Mouse (Mus musculus) forebrain, embryonic 14.5 days (tissue): ENCODE measurements around the gene Higd1b. TPM values are rescaled to one million over a fixed set of nuclear protein-coding genes. Genes with fewer than 3 reads are reported as not detected.

Experiments
- ATAC-seq: fragments of 200-750 bp; cut with Nextera tagmentation; 2 replicates; pipeline ENCODE4 v1.8.0; 2017; ENCODE audit warnings: mild to moderate bottlenecking, moderate library complexity
- DNase-seq: peaks from one replicate; pipeline ENCODE4 v3.0.0-alpha.2; 2015; ENCODE audit warnings: low spot score
- H3K27ac ChIP-seq: fragments of 300-500 bp; sonication (generic); 2 replicates; pipeline ENCODE4 v1.5.1; 2014; ENCODE audit warnings: low read depth, mild to moderate bottlenecking, control low read depth, low read length, moderate library complexity
- H3K27me3 ChIP-seq: fragments of 300-500 bp; sonication (generic); replicated peaks from 2 replicates; pipeline ENCODE4 v1.6.1; 2014; ENCODE audit warnings: low read length, control low read depth, mixed read lengths; ENCODE audit not compliant: control insufficient read depth, insufficient read depth
- H3K36me3 ChIP-seq: fragments of 300-500 bp; sonication (generic); 2 replicates; pipeline ENCODE4 v1.6.1; 2014; ENCODE audit warnings: low read length, control low read depth; ENCODE audit not compliant: control insufficient read depth, insufficient read depth
- H3K4me1 ChIP-seq: fragments of 300-500 bp; sonication (generic); 2 replicates; pipeline ENCODE4 v1.6.1; 2014; ENCODE audit warnings: antibody characterized with exemption, low read length, control low read depth; ENCODE audit not compliant: control insufficient read depth, insufficient read depth
- H3K4me2 ChIP-seq: fragments of 300-500 bp; sonication (generic); 2 replicates; pipeline ENCODE4 v1.6.1; 2014; ENCODE audit warnings: mild to moderate bottlenecking, control low read depth, low read length
- H3K4me3 ChIP-seq: fragments of 300-500 bp; sonication (generic); 2 replicates; pipeline ENCODE4 v1.5.1; 2014; ENCODE audit warnings: low read depth, low read length, control low read depth
- H3K9ac ChIP-seq: fragments of 300-500 bp; sonication (generic); 2 replicates; pipeline ENCODE4 v1.6.1; 2014; ENCODE audit warnings: mild to moderate bottlenecking, low read length, control low read depth, moderate library complexity
- H3K9me3 ChIP-seq: fragments of 300-500 bp; sonication (generic); replicated peaks from 2 replicates; pipeline ENCODE4 v1.6.1; 2016; ENCODE audit warnings: low read length, control low read depth, mixed read lengths; ENCODE audit not compliant: control insufficient read depth
- WGBS: fragments of 180-500 bp; shearing (Covaris S2); extraction: QIAGEN DNeasy Blood & Tissue Kit; methylation state at CpG from one replicate; pipeline ENCODE4 v1.1.7; 2014; 5-methylcytosine and 5-hydroxymethylcytosine counted together
- polyA plus RNA-seq: library from polyadenylated mRNA; unstranded; fragments of >200 nt; fragmentation: Nextera tagmentation; extraction: Ambion mirVana; gene quantifications from 2 replicates; pipeline ENCODE4 v1.2.1, GENCODE M21; 2014

The Higd1b gene
- polyA plus RNA-seq, 1 experiment from 2014 or later, result 6.2 TPM

- H3K4me3 ChIP-seq, result peak overlapping the region; percentile 87
- H3K27ac ChIP-seq, result peak overlapping the region; percentile 96
- H3K9me3 ChIP-seq, result no peaks in the 10 kb centered on the region
- WGBS, result 0% methylated on average over 61 of the region's 92 CpGs
- ATAC-seq (peak; percentile 68), DNase-seq (peak; percentile 47)
- peak overlapping the region; percentile 94 for H3K9ac ChIP-seq
- peak overlapping the region; percentile 92 for H3K4me2 ChIP-seq
- no peaks in the 10 kb centered on the region for H3K36me3 ChIP-seq
- no peaks in the 10 kb centered on the region for H3K27me3 ChIP-seq
- H3K4me1 ChIP-seq, result peaks cover 21% of the 10 kb centered on the region
Measured at GRCm38 (mm10) chr11:102818121-102819020, 17.3 kb upstream of the Higd1b start.

DNA sequence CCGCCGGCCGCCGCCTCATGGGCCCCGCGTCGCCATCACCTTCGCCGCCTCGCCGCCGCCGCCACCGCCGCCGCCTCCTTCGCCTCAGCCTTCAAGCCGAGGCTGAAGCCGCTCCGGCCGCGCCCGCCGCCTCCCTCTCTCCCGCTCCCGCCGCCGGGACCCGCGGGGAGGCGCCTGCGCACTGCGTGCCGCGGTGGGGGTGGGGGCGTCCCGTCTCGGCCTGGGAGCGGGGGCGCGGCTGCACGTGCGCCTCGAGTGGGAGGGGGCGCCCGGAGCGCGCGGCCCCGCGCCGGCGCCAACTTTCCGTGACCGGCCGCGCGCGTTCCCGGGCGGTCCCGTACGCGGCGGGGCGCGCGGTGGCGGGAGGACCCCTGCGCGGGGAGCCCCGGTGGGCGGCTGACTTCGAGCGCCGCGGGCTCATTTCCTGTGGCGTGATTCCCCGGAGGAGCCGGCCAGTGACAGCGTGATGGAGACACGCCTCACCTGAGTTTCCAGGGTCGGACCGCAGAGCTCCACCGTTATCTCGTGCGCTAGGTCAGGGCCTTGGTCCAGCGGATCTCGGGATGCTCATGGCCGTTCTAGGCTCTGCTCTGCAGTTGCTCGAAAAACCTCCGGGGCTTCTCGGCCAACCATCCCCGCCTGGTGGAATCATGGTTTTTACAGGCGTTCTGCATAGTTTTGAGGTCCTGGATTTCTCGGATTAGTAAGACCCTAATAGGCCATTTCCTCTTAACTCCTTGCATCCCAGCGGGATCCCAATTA lies 16.4 kb upstream of the Higd1b start, which contains the start of gene Gjc1:
Gene Gjc1, minus strand, starts transcription at position 680 of the 762 bp plus-strand sequence.
- 0% methylated on average over 59 of the region's 97 CpGs for WGBS
- peak; percentile 90 for ATAC-seq

DNA sequence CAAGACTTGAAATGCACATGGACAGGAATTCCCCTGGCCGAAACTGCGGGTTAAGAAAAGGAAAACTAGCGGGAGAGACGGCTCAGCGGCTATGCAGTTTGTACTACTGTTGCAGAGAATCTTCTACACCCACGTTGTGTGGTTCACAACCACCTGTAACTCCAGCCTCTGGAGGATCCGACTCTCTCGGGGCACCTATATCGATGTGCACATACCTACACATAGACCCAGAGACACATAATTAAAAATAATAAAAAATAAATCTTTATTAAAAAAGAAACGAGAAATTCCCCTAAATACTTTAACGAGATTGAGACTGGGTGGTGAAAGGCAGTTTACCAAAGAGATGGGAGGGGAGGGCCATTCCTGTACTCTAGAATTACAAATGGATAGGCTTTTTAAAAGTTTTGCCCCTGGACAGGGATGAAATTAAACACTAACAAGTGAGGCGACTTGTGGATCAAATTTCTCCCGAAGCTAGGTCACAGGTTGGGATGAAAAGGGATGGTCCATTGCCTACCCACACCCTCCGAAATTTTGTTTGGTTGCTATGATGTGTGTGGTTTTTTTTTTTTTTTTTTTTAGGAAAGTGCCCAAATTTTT lies 15.8 kb upstream of the Higd1b start:
- H3K9ac ChIP-seq, result peak overlapping the region; percentile 94
- H3K9me3 ChIP-seq, result no peaks in the 10 kb centered on the region
- DNase-seq, result no peak
- peaks cover 21% of the 10 kb centered on the region for H3K4me1 ChIP-seq
- peak overlapping the region; percentile 96; the same call in 1 of the 2 replicates for H3K27ac ChIP-seq
- WGBS, result 4% methylated on average over 14 of the region's 14 CpGs
- H3K36me3 ChIP-seq, result no peaks in the 10 kb centered on the region
- H3K4me3 ChIP-seq, result peak overlapping the region; percentile 87
- peak overlapping the region; percentile 92 for H3K4me2 ChIP-seq
- H3K27me3 ChIP-seq, result no peaks in the 10 kb centered on the region
- ATAC-seq, result no peak

More for the DNA sequence above, 16.4 kb upstream of the Higd1b start, which contains the start of gene Gjc1:
- Histone ChIP-seq H3K4me3 (peak within 1 kb of the TSS; percentile 87), H3K9ac (peak within 1 kb of the TSS; percentile 94), H3K4me2 (peak within 1 kb of the TSS; percentile 92), H3K9me3 (no peaks in the 10 kb centered on the region), H3K4me1 (peaks cover 21% of the 10 kb centered on the region), H3K36me3 (no peaks in the 10 kb centered on the region), H3K27ac (peak within 1 kb of the TSS; percentile 96), H3K27me3 (no peaks in the 10 kb centered on the region)
- DNase-seq, result peak; percentile 80

DNA sequence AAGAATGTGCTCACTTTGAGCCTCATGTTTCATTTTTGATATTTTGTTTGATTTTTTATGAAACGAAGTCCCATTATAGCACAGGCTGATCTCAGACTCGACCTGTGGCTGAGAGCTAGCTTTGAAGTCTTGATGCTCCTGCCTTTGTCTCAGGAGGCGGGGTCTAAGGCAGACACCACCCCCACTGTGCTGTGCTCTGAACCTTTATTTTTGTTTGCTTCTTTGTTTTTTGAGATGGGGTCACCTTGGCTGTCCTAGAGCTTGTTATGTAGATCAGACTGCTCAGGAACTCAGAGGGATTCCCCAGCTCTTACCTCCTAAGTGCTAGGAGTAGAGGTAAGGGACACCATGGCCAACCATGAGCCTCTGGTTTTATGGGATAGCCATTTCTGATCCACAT lies 15.2 kb upstream of the Higd1b start:
- 11% methylated on average over 3 of the region's 3 CpGs for WGBS
- no peak overlapping the region for H3K4me3 ChIP-seq

GRCm38 (mm10) chr11:102821231-102821630 lies 14.4 kb upstream of the Higd1b start:
- ATAC-seq, result no peak

More for the DNA sequence above, 15.2 kb upstream of the Higd1b start:
- Histone ChIP-seq H3K9me3 (no peaks in the 10 kb centered on the region), H3K9ac (no peak overlapping the region), H3K36me3 (no peaks in the 10 kb centered on the region), H3K27ac (no peak overlapping the region), H3K4me2 (no peak overlapping the region), H3K27me3 (no peaks in the 10 kb centered on the region), H3K4me1 (peaks cover 21% of the 10 kb centered on the region)
- no peak for ATAC-seq
- no peak for DNase-seq

GRCm38 (mm10) chr11:102826476-102826875 lies 9.2 kb upstream of the Higd1b start:
- Histone ChIP-seq H3K9me3 (no peaks in the 10 kb centered on the region), H3K36me3 (no peaks in the 10 kb centered on the region), H3K4me2 (no peak overlapping the region), H3K27me3 (no peaks in the 10 kb centered on the region), H3K4me3 (no peak overlapping the region), H3K27ac (no peak overlapping the region), H3K9ac (no peak overlapping the region), H3K4me1 (no peaks in the 10 kb centered on the region)
- 72% methylated on average over 2 of the region's 2 CpGs for WGBS
- DNase-seq (no peak), ATAC-seq (no peak)

More at GRCm38 (mm10) chr11:102821231-102821630, 14.4 kb upstream of the Higd1b start:
- no peak for DNase-seq
- no peak overlapping the region for H3K9ac ChIP-seq
- WGBS, result 53% methylated on average over 6 of the region's 6 CpGs
- no peaks in the 10 kb centered on the region for H3K27me3 ChIP-seq
- H3K4me1 ChIP-seq, result peaks cover 16% of the 10 kb centered on the region
- H3K9me3 ChIP-seq, result no peaks in the 10 kb centered on the region
- no peak overlapping the region for H3K4me3 ChIP-seq
- no peak overlapping the region for H3K27ac ChIP-seq
- H3K36me3 ChIP-seq, result no peaks in the 10 kb centered on the region
- H3K4me2 ChIP-seq, result no peak overlapping the region

DNA sequence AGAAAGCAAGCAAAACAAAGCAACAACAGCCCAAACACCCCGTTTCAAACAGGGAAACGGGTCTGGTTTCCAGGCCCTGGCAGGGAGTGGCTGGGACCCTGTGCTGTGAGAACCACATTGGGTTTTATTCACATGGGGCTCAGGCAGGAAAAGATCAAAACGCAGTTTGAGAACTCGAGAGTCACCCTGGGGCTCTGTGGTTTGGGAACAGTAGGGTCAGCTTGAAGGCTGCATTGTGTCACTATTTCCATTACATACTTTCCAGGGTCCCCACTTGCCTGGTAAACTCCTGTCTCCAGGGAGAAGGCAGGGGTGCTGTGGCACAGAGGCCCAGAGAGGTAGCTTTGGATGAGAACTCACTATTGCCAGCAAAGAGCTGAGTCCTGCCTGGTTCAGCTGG lies 8.6 kb upstream of the Higd1b start:
- Histone ChIP-seq H3K4me3 (no peak overlapping the region), H3K9ac (no peak overlapping the region), H3K27me3 (no peaks in the 10 kb centered on the region), H3K9me3 (no peaks in the 10 kb centered on the region), H3K36me3 (no peaks in the 10 kb centered on the region), H3K4me1 (no peaks in the 10 kb centered on the region), H3K27ac (no peak overlapping the region), H3K4me2 (no peak overlapping the region)
- 57% methylated on average over 4 of the region's 4 CpGs for WGBS
- DNase-seq (no peak), ATAC-seq (no peak)

GRCm38 (mm10) chr11:102830276-102830675 lies 5.4 kb upstream of the Higd1b start:
- ATAC-seq (no peak), DNase-seq (no peak)
- H3K27me3 ChIP-seq, result no peaks in the 10 kb centered on the region
- H3K9ac ChIP-seq, result no peak overlapping the region
- H3K4me3 ChIP-seq, result no peak overlapping the region
- H3K4me1 ChIP-seq, result no peaks in the 10 kb centered on the region
- H3K36me3 ChIP-seq, result no peaks in the 10 kb centered on the region
- no peaks in the 10 kb centered on the region for H3K9me3 ChIP-seq
- H3K27ac ChIP-seq, result no peak overlapping the region
- 79% methylated on average over 4 of the region's 4 CpGs for WGBS
- no peak overlapping the region for H3K4me2 ChIP-seq
